ENCODE assay signal across 8 mouse cellular contexts in genomic region chr1:154661221-154661864, GRCm38 (mm10).
DNase-seq lines count a peak whose midpoint lies in the region; ATAC-seq and TF ChIP-seq lines count a peak whose summit lies in the region.

No protein-coding gene starts in this region.

- H3K9ac ChIP-seq in neural tube, embryonic 15.5 days (replicated peaks) = no peak overlapping the region

- H3K27me3 ChIP-seq in neural tube, embryonic 15.5 days (replicated peaks) = no peaks in the 10 kb centered on the region

- peaks cover 24% of the 10 kb centered on the region for H3K4me1 ChIP-seq in neural tube, embryonic 15.5 days

- peak; percentile 84 for ATAC-seq in neural tube, embryonic 15.5 days (ENCODE audit: low FRiP score)
- ATAC-seq in monocyte, adult 5-6 weeks (replicated peaks; ENCODE audit: insufficient number of reproducible peaks, low FRiP score, low TSS enrichment, poor library complexity, severe bottlenecking) = no peak

- no peak overlapping the region for H3K4me3 ChIP-seq in left cerebral cortex, adult 2 months
- no peak overlapping the region for H3K4me3 ChIP-seq in neural tube, embryonic 15.5 days (replicated peaks)

- intact Hi-C loops in left cerebral cortex, adult 2 months (cut with DNase I) = loop anchor here (5.0 kb wide), 1 partner anchor 61 kb away; no protein-coding TSS in a partner anchor

- 41% methylated on average over 7 of the region's 7 CpGs for WGBS in neural tube, embryonic 15.5 days

- TF ChIP-seq CTCF in left cerebral cortex, adult 2 months (IDR thresholded peaks at IDR 0.05) = no peak

- DNase-seq in lung, postnatal 10 days = peak; percentile 18
- DNase-seq in lung, postnatal 14 days = no peak
- DNase-seq in frontal cortex, adult 2 months (ENCODE audit: extremely low spot score in 1 of 2, low spot score in 1 of 2) = peak; percentile 79 to 90
- peak; percentile 76 to 78 for DNase-seq in left cerebral cortex, adult 2 months (ENCODE audit: extremely low spot score in 1 of 2, low spot score in 2 of 2)
- no peak for DNase-seq in urinary bladder, postnatal 14 days (ENCODE audit: low spot score)
- no peak for DNase-seq in B cell, adult 2 months

- no peak overlapping the region for H3K4me2 ChIP-seq in neural tube, embryonic 15.5 days

- peak overlapping the region; percentile 86 for H3K27ac ChIP-seq in left cerebral cortex, adult 2 months
- H3K27ac ChIP-seq in neural tube, embryonic 15.5 days (replicated peaks) = peak overlapping the region; percentile 15; the same call in 1 of the 2 replicates

- no peaks in the 10 kb centered on the region for H3K9me3 ChIP-seq in neural tube, embryonic 15.5 days (replicated peaks)

- H3K36me3 ChIP-seq in neural tube, embryonic 15.5 days = no peaks in the 10 kb centered on the region

Comparison
In these comparisons a context has a peak if more than half of its experiments do, and no peak if none do; other contexts are left out.
1. DNase-seq: peak in lung, postnatal 10 days (single experiment), frontal cortex, adult 2 months (2 of 2) and left cerebral cortex, adult 2 months (2 of 2); none in lung, postnatal 14 days (single experiment), urinary bladder, postnatal 14 days (single experiment) and B cell, adult 2 months (0 of 2).